In genomic region chr16:4085051-4085450, GRCm38 (mm10) we compare ENCODE assay signal across 25 mouse cellular contexts. TPM values are rescaled to one million over a fixed set of nuclear protein-coding genes. Genes with fewer than 3 reads are reported as not detected.
DNase-seq lines count a peak whose midpoint lies in the region; ATAC-seq and TF ChIP-seq lines count a peak whose summit lies in the region.
"Had no signal": no experiment of that assay in that cellular context is flagged by ENCODE, and none has a peak within 500 bp of the region (broad histone marks: within the 10 kb centered on the region; RNA-seq: fewer than 3 reads in every experiment).

No protein-coding gene starts in this region.

- no peaks in the 10 kb centered on the region for H3K27me3 ChIP-seq in forebrain, postnatal 0 days (ENCODE audit: insufficient read depth, low read length)
- no peaks in the 10 kb centered on the region for H3K27me3 ChIP-seq in forebrain, embryonic 12.5 days
- H3K27me3 ChIP-seq in hindbrain, postnatal 0 days (ENCODE audit: insufficient read depth, low read length), result no peaks in the 10 kb centered on the region
- no peaks in the 10 kb centered on the region for H3K27me3 ChIP-seq in hindbrain, embryonic 10.5 days (ENCODE audit: insufficient read depth, poor library complexity, severe bottlenecking)
- no peaks in the 10 kb centered on the region for H3K27me3 ChIP-seq in E14TG2a.4 (ENCODE audit: insufficient read depth, low read length)
- H3K27me3 ChIP-seq: CH12.LX; embryonic facial prominence, embryonic 12.5 days; embryonic facial prominence, embryonic 15.5 days; forebrain, embryonic 13.5 days had no signal

- peaks cover 68% of the 10 kb centered on the region for H3K36me3 ChIP-seq in forebrain, postnatal 0 days (ENCODE audit: insufficient read depth)
- H3K36me3 ChIP-seq in forebrain, embryonic 12.5 days (replicated peaks), result peaks cover 70% of the 10 kb centered on the region
- peaks cover 56% of the 10 kb centered on the region for H3K36me3 ChIP-seq in hindbrain, postnatal 0 days (ENCODE audit: insufficient read depth, low read length)
- H3K36me3 ChIP-seq in hindbrain, embryonic 10.5 days, result peaks cover 85% of the 10 kb centered on the region
- peaks cover 79% of the 10 kb centered on the region for H3K36me3 ChIP-seq in E14TG2a.4 (ENCODE audit: insufficient read depth, low read length)

- no peak overlapping the region for H3K9ac ChIP-seq in forebrain, postnatal 0 days
- no peak overlapping the region for H3K9ac ChIP-seq in forebrain, embryonic 12.5 days
- H3K9ac ChIP-seq in hindbrain, postnatal 0 days (replicated peaks; ENCODE audit: low read length), result no peak overlapping the region
- H3K9ac ChIP-seq: embryonic facial prominence, embryonic 12.5 days; embryonic facial prominence, embryonic 15.5 days; forebrain, embryonic 13.5 days; hindbrain, embryonic 14.5 days had no signal

- H3K4me3 ChIP-seq in forebrain, postnatal 0 days (ENCODE audit: low read depth, low read length), result no peak overlapping the region
- H3K4me3 ChIP-seq in forebrain, embryonic 12.5 days (replicated peaks), result no peak overlapping the region
- H3K4me3 ChIP-seq in hindbrain, postnatal 0 days (ENCODE audit: low read length), result no peak overlapping the region
- H3K4me3 ChIP-seq in hindbrain, embryonic 10.5 days, result no peak overlapping the region
- H3K4me3 ChIP-seq in E14TG2a.4 (replicated peaks; ENCODE audit: low read length), result 0 out of 2 replicates have a peak overlapping the region, but pooled peaks have one; percentile 13
- H3K4me3 ChIP-seq: embryonic facial prominence, embryonic 12.5 days; embryonic facial prominence, embryonic 15.5 days; forebrain, embryonic 13.5 days; gastrocnemius, adult 2 months had no signal

- H3K4me1 ChIP-seq in forebrain, postnatal 0 days (ENCODE audit: insufficient read depth), result no peaks in the 10 kb centered on the region
- no peaks in the 10 kb centered on the region for H3K4me1 ChIP-seq in forebrain, embryonic 12.5 days
- H3K4me1 ChIP-seq in hindbrain, postnatal 0 days (ENCODE audit: insufficient read depth, low read length), result no peaks in the 10 kb centered on the region
- H3K4me1 ChIP-seq in hindbrain, embryonic 10.5 days (replicated peaks), result no peaks in the 10 kb centered on the region
- peaks cover 33% of the 10 kb centered on the region for H3K4me1 ChIP-seq in E14TG2a.4 (replicated peaks; ENCODE audit: low read depth, low read length)
- H3K4me1 ChIP-seq: embryonic facial prominence, embryonic 12.5 days; embryonic facial prominence, embryonic 15.5 days; forebrain, embryonic 13.5 days had no signal

- 93% methylated on average over 7 of the region's 7 CpGs for WGBS in forebrain, postnatal 0 days
- WGBS in forebrain, embryonic 12.5 days, result 95% methylated on average over 7 of the region's 7 CpGs
- 97% methylated on average over 7 of the region's 7 CpGs for WGBS in hindbrain, postnatal 0 days
- WGBS in hindbrain, embryonic 10.5 days, result 94% methylated on average over 7 of the region's 7 CpGs

- no peak for DNase-seq in forebrain, postnatal 0 days
- DNase-seq in hindbrain, postnatal 0 days (ENCODE audit: low spot score), result no peak
- DNase-seq in hindbrain, embryonic 10.5 days (ENCODE audit: low spot score), result no peak
- no peak for DNase-seq in gastrocnemius, adult 18-20 months (ENCODE audit: low spot score)
- DNase-seq: adrenal gland, adult 2 months; adrenal gland, postnatal 14 days; B cell, adult 2 months; cerebellum, adult 11 months; cerebellum, adult 2 months; cerebellum, adult 9-11 months; gastrocnemius, postnatal 14 days; heart, adult 18-20 months; heart, postnatal 36 days; kidney, adult 2 months had no signal

- ATAC-seq in forebrain, postnatal 0 days, result 0 out of 2 replicates have a peak, but pooled peaks have one; percentile 15
- ATAC-seq in forebrain, embryonic 12.5 days (ENCODE audit: low FRiP score), result no peak
- 0 out of 2 replicates have a peak, but pooled peaks have one; percentile 15 for ATAC-seq in hindbrain, postnatal 0 days
- ATAC-seq: forebrain, embryonic 13.5 days; intestine, postnatal 0 days had no signal

- no peaks in the 10 kb centered on the region for H3K9me3 ChIP-seq in forebrain, postnatal 0 days (ENCODE audit: low read length)
- H3K9me3 ChIP-seq in forebrain, embryonic 12.5 days, result no peaks in the 10 kb centered on the region
- H3K9me3 ChIP-seq in hindbrain, postnatal 0 days (ENCODE audit: low read length), result no peaks in the 10 kb centered on the region
- no peaks in the 10 kb centered on the region for H3K9me3 ChIP-seq in hindbrain, embryonic 10.5 days
- no peaks in the 10 kb centered on the region for H3K9me3 ChIP-seq in E14TG2a.4 (ENCODE audit: low read length)
- H3K9me3 ChIP-seq: embryonic facial prominence, embryonic 12.5 days; embryonic facial prominence, embryonic 15.5 days; forebrain, embryonic 13.5 days had no signal

- H3K27ac ChIP-seq in forebrain, postnatal 0 days (ENCODE audit: low read depth, low read length), result no peak overlapping the region
- H3K27ac ChIP-seq in forebrain, embryonic 12.5 days, result no peak overlapping the region
- no peak overlapping the region for H3K27ac ChIP-seq in hindbrain, postnatal 0 days
- no peak overlapping the region for H3K27ac ChIP-seq in hindbrain, embryonic 10.5 days
- H3K27ac ChIP-seq: embryonic facial prominence, embryonic 12.5 days; embryonic facial prominence, embryonic 15.5 days; forebrain, embryonic 13.5 days; gastrocnemius, adult 2 months; hindbrain, embryonic 14.5 days had no signal

- no peak overlapping the region for H3K4me2 ChIP-seq in forebrain, postnatal 0 days (ENCODE audit: low read depth)
- no peak overlapping the region for H3K4me2 ChIP-seq in forebrain, embryonic 12.5 days
- H3K4me2 ChIP-seq in hindbrain, postnatal 0 days (ENCODE audit: low read depth, low read length), result no peak overlapping the region
- H3K4me2 ChIP-seq: embryonic facial prominence, embryonic 12.5 days; embryonic facial prominence, embryonic 15.5 days; forebrain, embryonic 13.5 days; heart, embryonic 11.5 days; hindbrain, embryonic 14.5 days had no signal

- TF ChIP-seq CTCF in forebrain, postnatal 0 days (IDR thresholded peaks at IDR 0.05; ENCODE audit: low read depth), result no peak
- no peak for TF ChIP-seq CTCF in hindbrain, postnatal 0 days (IDR thresholded peaks at IDR 0.05; ENCODE audit: low read depth)
- no peak for TF ChIP-seq CTCF in E14TG2a.4 (conservative IDR thresholded peaks at IDR 0.05; ENCODE audit: low read length)

RNA-seq across cellular contexts. Expression of gene Trap1, which starts 7.4 kb away (rescaled TPM):
- total RNA-seq in forebrain, postnatal 0 days (2014; rRNA removed), result 41.7 and 43.3 TPM in 2 replicates
- 43.3 and 43.5 TPM in 2 replicates for polyA plus RNA-seq in forebrain, postnatal 0 days (2015; fragmentation: Nextera tagmentation; extraction: Ambion mirVana)
- 63.1 and 68.3 TPM in 2 replicates for polyA plus RNA-seq in forebrain, embryonic 12.5 days (2016; fragmentation: Nextera tagmentation; extraction: Ambion mirVana)
- 41.2 and 42.6 TPM in 2 replicates for total RNA-seq in hindbrain, postnatal 0 days (2014; rRNA removed)
- 51.2 and 52.1 TPM in 2 replicates for polyA plus RNA-seq in hindbrain, postnatal 0 days (2015; fragmentation: Nextera tagmentation; extraction: Ambion mirVana)
- 83.9 and 90.0 TPM in 2 replicates for polyA plus RNA-seq in hindbrain, embryonic 10.5 days (2016; fragmentation: Nextera tagmentation; extraction: Ambion mirVana)
- 100 to 1,000 TPM; 127 to 130 TPM for total RNA-seq in gastrocnemius, adult 18-20 months (2021)

RNA-seq across cellular contexts. Expression of gene Dnase1, which starts 48.3 kb away (rescaled TPM):
- not detected in 2 replicates for total RNA-seq in forebrain, postnatal 0 days (2014; rRNA removed)
- 1.3 and 3.1 TPM in 2 replicates for polyA plus RNA-seq in forebrain, postnatal 0 days (2015; fragmentation: Nextera tagmentation; extraction: Ambion mirVana)
- 4.2 and 6.7 TPM in 2 replicates for polyA plus RNA-seq in forebrain, embryonic 12.5 days (2016; fragmentation: Nextera tagmentation; extraction: Ambion mirVana)
- 0.31 TPM in 1 of 2 replicates, not detected in the other for total RNA-seq in hindbrain, postnatal 0 days (2014; rRNA removed)
- 2.0 and 2.3 TPM in 2 replicates for polyA plus RNA-seq in hindbrain, postnatal 0 days (2015; fragmentation: Nextera tagmentation; extraction: Ambion mirVana)
- polyA plus RNA-seq in hindbrain, embryonic 10.5 days (2016; fragmentation: Nextera tagmentation; extraction: Ambion mirVana), result 5.9 and 7.6 TPM in 2 replicates
- total RNA-seq in gastrocnemius, adult 18-20 months (2021), result under 1 TPM in 1 of 2 experiments, not detected in 1; 0.33 TPM
- total RNA-seq: adrenal gland, adult 2 months; adrenal gland, postnatal 14 days; gastrocnemius, postnatal 14 days; gastrocnemius, postnatal 4 days; heart, adult 18-20 months; heart, postnatal 36 days had no signal
- polyA plus RNA-seq: adrenal gland, adult 2 months had no signal
